Mouse (Mus musculus): ENCODE measurements around the gene Depdc5. TPM values are rescaled to one million over a fixed set of nuclear protein-coding genes. Genes with fewer than 3 reads are reported as not detected.

Gene Depdc5
- polyA plus RNA-seq, 1 experiment from 2014 or later: 6.9 TPM

DNA sequence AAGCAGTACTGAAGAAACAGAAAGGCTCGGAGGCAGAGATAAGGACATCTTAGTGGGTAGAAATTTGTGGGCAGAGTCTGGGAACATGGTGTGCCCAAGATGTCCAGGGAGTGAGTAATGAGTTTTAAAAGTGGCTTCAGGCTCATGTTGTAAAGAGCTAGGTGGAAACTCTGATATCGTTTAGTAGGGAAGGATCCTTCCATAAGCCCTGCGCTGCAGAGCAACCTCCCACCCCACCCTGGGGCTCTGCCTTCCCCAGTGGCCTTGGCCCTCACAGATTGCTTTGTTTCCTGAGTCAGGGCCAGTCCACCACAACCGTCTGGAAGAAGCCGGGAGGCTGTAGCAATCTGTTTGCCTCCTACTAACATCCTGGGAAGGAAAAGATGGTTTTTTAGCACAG is 152.1 kb downstream of the Depdc5 start:
- H3K36me3 ChIP-seq (ENCODE audit: control insufficient read depth, insufficient read depth): no peaks in the 10 kb centered on the region
- H3K4me1 ChIP-seq (replicated peaks; ENCODE audit: control insufficient read depth, insufficient read depth, low read length): no peaks in the 10 kb centered on the region
- H3K9ac ChIP-seq (ENCODE audit: low read depth, low read length): no peak overlapping the region
- no peak for ATAC-seq
- no peak for TF ChIP-seq CTCF (IDR thresholded peaks at IDR 0.05; ENCODE audit: low read depth)
- H3K4me2 ChIP-seq (replicated peaks; ENCODE audit: low read depth): no peak overlapping the region
- 44% methylated on average over 5 of the region's 5 CpGs for WGBS
- H3K27ac ChIP-seq (ENCODE audit: low read depth, low read length): no peak overlapping the region
- no peaks in the 10 kb centered on the region for H3K27me3 ChIP-seq (replicated peaks; ENCODE audit: control insufficient read depth, insufficient read depth, low read length)
- H3K4me3 ChIP-seq (ENCODE audit: low read depth, low read length): no peak overlapping the region
- no peaks in the 10 kb centered on the region for H3K9me3 ChIP-seq (ENCODE audit: control insufficient read depth)

DNA sequence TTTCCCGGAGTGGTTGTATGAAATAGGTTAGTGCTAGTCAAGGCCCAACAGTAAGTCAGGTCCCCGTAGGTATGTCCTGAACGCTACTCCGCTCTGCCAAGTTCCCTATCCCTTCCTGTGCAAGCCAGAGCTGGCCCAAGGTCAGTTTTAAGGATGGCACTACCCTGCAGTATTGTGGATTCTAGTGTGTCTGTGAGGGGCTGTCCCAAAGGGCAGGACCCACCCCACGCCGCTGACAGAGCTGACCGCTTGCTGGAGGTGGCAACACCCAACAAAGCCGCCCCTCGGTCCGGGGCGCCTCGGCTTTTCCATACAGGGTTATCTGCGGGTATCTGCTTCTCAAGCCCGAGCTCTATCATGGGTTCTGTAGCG is 154.7 kb downstream of the Depdc5 start:
- peak overlapping the region; percentile 97 for H3K27ac ChIP-seq (ENCODE audit: low read depth, low read length)
- H3K36me3 ChIP-seq (ENCODE audit: control insufficient read depth, insufficient read depth): no peaks in the 10 kb centered on the region; the same call in 1 of the 2 replicates
- no peak for TF ChIP-seq CTCF (IDR thresholded peaks at IDR 0.05; ENCODE audit: low read depth)
- no peaks in the 10 kb centered on the region for H3K4me1 ChIP-seq (replicated peaks; ENCODE audit: control insufficient read depth, insufficient read depth, low read length)
- peak overlapping the region; percentile 92 for H3K9ac ChIP-seq (ENCODE audit: low read depth, low read length)
- H3K4me2 ChIP-seq (replicated peaks; ENCODE audit: low read depth): peak overlapping the region; percentile 88
- H3K4me3 ChIP-seq (ENCODE audit: low read depth, low read length): peak overlapping the region; percentile 76
- 8% methylated on average over 15 of the region's 15 CpGs for WGBS
- ATAC-seq: peak; percentile 12
- H3K9me3 ChIP-seq (ENCODE audit: control insufficient read depth): no peaks in the 10 kb centered on the region
- H3K27me3 ChIP-seq (replicated peaks; ENCODE audit: control insufficient read depth, insufficient read depth, low read length): no peaks in the 10 kb centered on the region

DNA sequence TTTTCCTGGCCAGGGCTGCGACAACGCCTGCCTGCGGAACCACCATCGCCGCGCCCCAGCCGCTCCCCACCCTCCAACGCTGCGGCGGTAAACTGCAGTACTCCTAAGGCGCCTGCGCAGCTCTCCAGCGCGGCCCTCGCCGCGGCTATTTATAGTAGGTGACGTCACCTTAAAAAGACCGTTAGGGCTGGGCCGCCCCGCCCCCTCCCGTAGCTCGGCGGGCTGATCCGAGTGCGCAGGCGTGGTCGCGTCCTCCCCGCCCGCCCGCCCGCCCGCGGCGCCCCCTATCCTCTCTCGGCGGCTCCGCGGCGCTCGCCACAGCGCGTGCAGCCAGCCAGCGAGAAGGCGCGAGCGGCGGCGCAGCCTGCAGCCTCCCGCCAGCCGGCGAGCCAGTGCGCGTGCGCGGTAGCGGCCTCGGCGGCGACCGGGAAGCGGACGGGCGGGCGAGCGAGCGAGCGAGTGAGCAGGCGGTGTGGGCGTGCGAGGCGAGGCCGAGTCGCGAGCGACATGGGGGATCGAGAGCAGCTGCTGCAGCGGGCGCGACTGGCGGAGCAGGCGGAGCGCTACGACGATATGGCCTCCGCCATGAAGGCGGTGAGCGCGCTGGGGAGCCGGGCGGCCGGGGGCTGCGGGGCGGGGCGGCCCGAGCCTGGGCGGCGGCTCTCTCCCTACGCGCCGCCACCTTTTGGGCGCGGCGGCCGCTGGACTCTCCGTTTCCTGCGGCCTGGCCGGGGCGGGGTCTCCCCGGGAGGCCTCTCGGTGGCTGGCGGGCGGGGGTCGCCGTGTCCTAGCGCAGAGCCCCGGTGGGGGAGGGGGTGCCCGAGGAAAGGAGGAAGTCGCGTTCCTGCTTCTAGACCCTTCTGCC is 155.3 kb downstream of the Depdc5 start, which contains the start of gene Ywhah:
Gene Ywhah, plus strand, starts transcription at position 256 of the 865 bp plus-strand sequence.
- ATAC-seq: peak; percentile 96
- Histone ChIP-seq H3K4me3 (ENCODE audit: low read depth, low read length) (peak within 1 kb of the TSS; percentile 76), H3K36me3 (ENCODE audit: control insufficient read depth, insufficient read depth) (no peaks in the 10 kb centered on the region; the same call in 1 of the 2 replicates), H3K9ac (ENCODE audit: low read depth, low read length) (peak within 1 kb of the TSS; percentile 92), H3K9me3 (ENCODE audit: control insufficient read depth) (no peaks in the 10 kb centered on the region), H3K4me2 (replicated peaks; ENCODE audit: low read depth) (peak within 1 kb of the TSS; percentile 88), H3K27ac (ENCODE audit: low read depth, low read length) (peak within 1 kb of the TSS; percentile 97), H3K27me3 (replicated peaks; ENCODE audit: control insufficient read depth, insufficient read depth, low read length) (no peaks in the 10 kb centered on the region), H3K4me1 (replicated peaks; ENCODE audit: control insufficient read depth, insufficient read depth, low read length) (0 out of 2 replicates have a peak, but pooled peaks cover under 1% of the 10 kb centered on the region)
- peak; percentile 40 for TF ChIP-seq CTCF (IDR thresholded peaks at IDR 0.05; ENCODE audit: low read depth)
- under 1% methylated on average over 116 of the region's 121 CpGs for WGBS

DNA sequence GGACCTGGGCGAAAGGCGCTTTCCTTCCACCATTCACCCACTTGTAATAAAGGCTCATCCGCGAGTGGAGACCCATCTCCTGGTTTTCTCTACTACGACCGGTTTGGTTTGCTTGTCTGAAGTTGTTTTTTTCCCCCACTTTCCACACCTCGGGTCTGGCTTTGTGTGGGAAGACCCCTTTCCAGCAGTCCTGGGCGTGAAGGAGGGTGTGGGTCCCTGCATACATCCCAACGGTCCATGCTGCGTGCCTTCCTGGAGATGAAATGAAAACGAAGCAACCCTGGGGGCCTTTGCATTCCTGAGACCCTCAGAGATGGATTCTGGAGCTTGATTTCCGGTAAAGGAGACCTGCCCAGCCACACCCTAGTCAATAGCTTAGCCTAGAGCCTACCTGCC is 155.9 kb downstream of the Depdc5 start:
- TF ChIP-seq CTCF (IDR thresholded peaks at IDR 0.05; ENCODE audit: low read depth): no peak
- H3K27me3 ChIP-seq (replicated peaks; ENCODE audit: control insufficient read depth, insufficient read depth, low read length): no peaks in the 10 kb centered on the region
- H3K9me3 ChIP-seq (ENCODE audit: control insufficient read depth): no peaks in the 10 kb centered on the region
- no peak for ATAC-seq
- under 1% methylated on average over 12 of the region's 12 CpGs for WGBS
- peak overlapping the region; percentile 88 for H3K4me2 ChIP-seq (replicated peaks; ENCODE audit: low read depth)
- H3K36me3 ChIP-seq (ENCODE audit: control insufficient read depth, insufficient read depth): no peaks in the 10 kb centered on the region; the same call in 1 of the 2 replicates
- 0 out of 2 replicates have a peak, but pooled peaks cover 4% of the 10 kb centered on the region for H3K4me1 ChIP-seq (replicated peaks; ENCODE audit: control insufficient read depth, insufficient read depth, low read length)
- peak overlapping the region; percentile 97 for H3K27ac ChIP-seq (ENCODE audit: low read depth, low read length)
- H3K4me3 ChIP-seq (ENCODE audit: low read depth, low read length): peak overlapping the region; percentile 76
- peak overlapping the region; percentile 92 for H3K9ac ChIP-seq (ENCODE audit: low read depth, low read length)

DNA sequence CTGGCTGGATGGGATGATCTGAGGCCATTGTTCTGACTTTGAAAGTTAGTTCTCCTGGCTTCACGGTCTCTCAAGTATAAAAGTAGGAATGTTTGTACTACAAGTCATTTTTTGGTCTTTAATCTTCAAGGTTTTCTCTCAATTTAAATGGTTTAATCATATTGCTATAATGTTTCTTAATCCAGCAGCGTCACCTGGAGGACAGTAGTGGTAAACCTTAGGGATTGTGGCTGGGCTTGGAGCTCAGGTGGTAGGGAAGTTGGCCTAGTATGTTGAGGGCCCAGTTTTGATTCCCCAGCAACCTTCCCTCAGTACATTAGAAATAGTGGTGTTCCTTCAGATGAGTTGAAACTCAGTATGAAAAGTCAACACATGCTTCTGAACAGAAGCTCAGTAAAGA is 158.1 kb downstream of the Depdc5 start:
- Histone ChIP-seq H3K27me3 (replicated peaks; ENCODE audit: control insufficient read depth, insufficient read depth, low read length) (no peaks in the 10 kb centered on the region), H3K4me2 (replicated peaks; ENCODE audit: low read depth) (no peak overlapping the region), H3K9me3 (ENCODE audit: control insufficient read depth) (no peaks in the 10 kb centered on the region), H3K9ac (ENCODE audit: low read depth, low read length) (no peak overlapping the region), H3K4me1 (replicated peaks; ENCODE audit: control insufficient read depth, insufficient read depth, low read length) (0 out of 2 replicates have a peak, but pooled peaks cover 4% of the 10 kb centered on the region), H3K27ac (ENCODE audit: low read depth, low read length) (no peak overlapping the region), H3K4me3 (ENCODE audit: low read depth, low read length) (no peak overlapping the region), H3K36me3 (ENCODE audit: control insufficient read depth, insufficient read depth) (peaks cover 11% of the 10 kb centered on the region; the same call in 1 of the 2 replicates)
- peak; percentile 68 for TF ChIP-seq CTCF (IDR thresholded peaks at IDR 0.05; ENCODE audit: low read depth)
- WGBS: 74% methylated on average over 2 of the region's 2 CpGs
- no peak for ATAC-seq

DNA sequence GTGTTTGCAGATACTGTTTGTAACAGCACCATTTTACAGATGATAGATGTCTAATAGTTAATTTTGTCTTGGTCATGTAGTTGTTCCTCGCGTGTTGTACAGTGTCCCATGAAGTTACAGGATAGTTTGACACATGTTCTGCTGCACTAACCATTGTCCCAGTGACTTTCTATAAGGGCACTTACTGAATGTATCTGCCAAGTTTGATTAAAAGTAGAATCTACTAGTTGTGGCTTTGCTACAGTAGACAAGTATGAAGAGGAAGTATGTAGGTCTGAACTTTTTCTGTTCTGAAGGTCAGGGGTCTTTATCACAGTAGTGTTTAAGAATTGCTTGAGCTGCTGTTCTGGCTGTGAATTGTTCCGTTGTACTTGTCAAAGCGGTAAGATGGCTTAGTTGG is 159.8 kb downstream of the Depdc5 start:
- Histone ChIP-seq H3K27ac (ENCODE audit: low read depth, low read length) (no peak overlapping the region), H3K4me2 (replicated peaks; ENCODE audit: low read depth) (no peak overlapping the region), H3K9ac (ENCODE audit: low read depth, low read length) (no peak overlapping the region), H3K9me3 (ENCODE audit: control insufficient read depth) (no peaks in the 10 kb centered on the region), H3K4me3 (ENCODE audit: low read depth, low read length) (no peak overlapping the region), H3K4me1 (replicated peaks; ENCODE audit: control insufficient read depth, insufficient read depth, low read length) (0 out of 2 replicates have a peak, but pooled peaks cover 4% of the 10 kb centered on the region), H3K27me3 (replicated peaks; ENCODE audit: control insufficient read depth, insufficient read depth, low read length) (no peaks in the 10 kb centered on the region), H3K36me3 (ENCODE audit: control insufficient read depth, insufficient read depth) (peaks cover 16% of the 10 kb centered on the region)
- 84% methylated on average over 4 of the region's 4 CpGs for WGBS
- ATAC-seq: no peak
- TF ChIP-seq CTCF (IDR thresholded peaks at IDR 0.05; ENCODE audit: low read depth): no peak
